Mouse (Mus musculus) lung, adult 10 weeks (tissue): ENCODE results near the gene Mkrn2os. TPM values are rescaled to one million over a fixed set of nuclear protein-coding genes. Genes with fewer than 3 reads are reported as not detected.

Experiments used
- polyA plus RNA-seq: library from polyadenylated mRNA; stranded (reverse); fragments of 350-450 nt; fragmentation: Illumina TruSeq; extraction: RNeasy Lipid Tissue Mini Kit (QIAGEN cat#74804); gene quantifications from one replicate; pipeline ENCODE4 v1.2.3, GENCODE M21; 2014; ENCODE audit warnings: low read depth, low replicate concordance; ENCODE audit not compliant: insufficient read depth

Mkrn2os gene
- not detected for polyA plus RNA-seq

DNA sequence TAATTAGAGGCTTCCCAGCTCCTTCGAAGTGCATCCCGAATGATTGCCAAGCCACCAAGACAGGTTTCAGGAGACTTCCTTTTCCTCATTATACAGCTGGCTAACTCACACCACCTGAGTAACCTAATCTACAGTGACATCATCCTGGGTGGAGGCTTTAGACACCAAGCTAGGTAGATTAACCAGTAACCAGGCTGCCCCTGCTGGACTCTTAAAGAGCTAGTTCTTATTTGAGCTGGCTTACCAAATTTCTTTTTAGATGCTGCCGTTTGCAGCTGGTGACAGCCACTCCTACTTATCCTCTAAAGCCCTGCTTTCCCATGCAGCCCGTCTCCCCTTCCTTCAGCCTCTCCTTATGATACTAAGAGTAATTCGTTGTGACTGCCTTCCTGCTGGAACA lies at the start of gene Mkrn2os:
Gene Mkrn2os (minus strand): TSS at position 119 of the 400 bp plus-strand sequence.

DNA sequence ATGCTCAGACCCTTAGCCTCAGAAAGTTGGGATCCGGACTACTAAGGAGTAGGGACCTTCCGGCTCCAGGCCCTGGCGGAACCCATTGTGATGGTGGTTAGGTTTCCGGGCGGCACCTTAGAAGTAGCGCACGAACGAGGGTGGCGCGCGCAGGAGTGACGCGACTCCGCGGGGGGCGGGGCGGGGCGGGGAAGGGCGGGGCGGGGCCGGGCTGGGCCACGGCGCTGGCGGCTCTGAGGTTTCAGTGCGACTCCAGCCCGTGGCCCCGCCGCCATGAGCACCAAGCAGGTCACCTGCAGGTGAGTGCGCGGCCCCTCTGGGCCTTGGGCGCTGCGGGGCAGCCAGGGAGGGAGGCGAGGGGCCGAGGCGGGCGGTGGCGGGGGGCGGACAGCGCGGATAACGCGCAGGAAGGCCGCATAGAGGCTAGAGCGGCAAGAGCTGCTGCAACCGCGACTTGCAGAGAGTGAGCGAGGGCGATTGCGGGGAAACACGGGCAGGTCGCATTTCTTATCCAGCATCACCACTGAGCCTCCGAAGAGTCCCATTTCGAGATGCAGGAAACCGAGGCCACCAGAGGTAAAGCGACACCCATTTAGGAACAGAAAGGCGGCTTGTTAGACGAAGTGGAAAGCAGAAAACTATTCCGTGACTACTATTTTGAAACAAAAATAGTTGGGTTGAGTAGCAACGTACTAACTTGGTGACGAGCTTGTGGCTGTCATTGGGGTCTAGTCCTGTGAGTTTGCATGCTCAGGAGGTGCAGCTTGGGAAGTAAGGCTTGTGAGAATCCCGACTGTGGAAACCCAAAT lies 9.5 kb upstream of the Mkrn2os start, which contains the start of gene Mkrn2:
Gene Mkrn2 (plus strand): TSS at position 188 of the 809 bp plus-strand sequence.

DNA sequence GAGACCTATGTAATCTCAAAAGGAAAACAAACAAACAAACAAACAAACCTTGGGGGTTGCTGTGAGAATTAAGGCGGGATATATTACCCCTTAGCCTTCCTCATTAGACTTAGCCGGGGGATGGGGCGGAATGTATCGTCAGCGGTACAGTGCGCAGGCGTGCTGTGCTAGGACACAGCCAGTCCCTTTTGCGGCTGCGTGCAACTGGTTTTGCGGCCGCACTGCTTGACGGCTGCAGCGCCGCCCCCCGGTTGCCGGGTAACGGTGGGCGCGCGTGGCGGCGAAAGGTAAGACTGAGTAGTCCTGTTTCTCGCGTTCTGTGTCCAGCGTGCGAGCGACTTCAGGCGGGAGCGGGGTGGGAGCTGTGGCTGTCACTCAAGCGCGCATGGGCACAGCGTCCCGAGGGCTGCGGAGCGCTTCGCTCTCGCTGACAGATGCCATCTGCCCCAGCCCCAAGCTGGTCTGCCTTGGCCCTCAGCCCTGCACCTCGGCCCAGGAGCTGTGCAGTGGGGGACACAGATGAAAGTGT lies 47.9 kb downstream of the Mkrn2os start, which contains the start of gene Tsen2:
Gene Tsen2 (plus strand): TSS at position 223 of the 529 bp plus-strand sequence.

Other genes with a start within 250 kb of the Mkrn2os start
- 9.2 TPM for gene Pparg, start 231.6 kb downstream of the Mkrn2os start, polyA plus RNA-seq
- 6.0 TPM for gene Tsen2, start 47.9 kb downstream of the Mkrn2os start, polyA plus RNA-seq
- gene Mkrn2, start 9.3 kb upstream of the Mkrn2os start, polyA plus RNA-seq = 8.8 TPM
- 64.7 TPM for gene Raf1, start 84.1 kb upstream of the Mkrn2os start, polyA plus RNA-seq
- 2.3 TPM for gene Tmem40, start 169.8 kb upstream of the Mkrn2os start, polyA plus RNA-seq
- 0.66 TPM for gene Cand2, start 182.0 kb upstream of the Mkrn2os start, polyA plus RNA-seq
- 2,276 TPM for gene Rpl32, start 216.2 kb upstream of the Mkrn2os start, polyA plus RNA-seq
- 1.2 TPM for gene Efcab12, start 245.8 kb upstream of the Mkrn2os start, polyA plus RNA-seq